Mouse (Mus musculus): ENCODE results near the gene Mau2. TPM values are rescaled to one million over a fixed set of nuclear protein-coding genes. Genes with fewer than 3 reads are reported as not detected.
A peak's percentile ranks its signal among the peaks of the same experiment; 100 is the strongest.
"Not testable (repeated sequence)": the region's sequence is repeated elsewhere in the genome, so short reads cannot be mapped to it uniquely, and the experiment has no call there.

Gene Mau2
- polyA plus RNA-seq, 1 experiment from 2014 or later = 55.1 TPM

GRCm38 (mm10) chr8:70003204-70003657 lies 39.3 kb downstream of the Mau2 start:
- Histone ChIP-seq H3K9me3 (ENCODE audit: control insufficient read depth, low read length) (no peaks in the 10 kb centered on the region), H3K27me3 (ENCODE audit: control insufficient read depth, insufficient read depth, low read depth, low read length) (no peaks in the 10 kb centered on the region), H3K4me2 (ENCODE audit: low read depth, low read length) (no peak overlapping the region), H3K4me1 (replicated peaks; ENCODE audit: control insufficient read depth, insufficient read depth, low read length) (peaks cover 3% of the 10 kb centered on the region), H3K36me3 (ENCODE audit: control insufficient read depth, insufficient read depth, low read length) (no peaks in the 10 kb centered on the region), H3K27ac (ENCODE audit: low read length) (no peak overlapping the region), H3K9ac (ENCODE audit: low read length) (no peak overlapping the region), H3K4me3 (ENCODE audit: low read length) (no peak overlapping the region)
- WGBS = 50% methylated on average over 4 of the region's 4 CpGs
- ATAC-seq (ENCODE audit: low read depth) = no peak

- ATAC-seq (ENCODE audit: low read depth); H3K36me3 ChIP-seq (ENCODE audit: control insufficient read depth, insufficient read depth, low read length); H3K4me1 ChIP-seq (replicated peaks; ENCODE audit: control insufficient read depth, insufficient read depth, low read length); H3K9ac ChIP-seq (ENCODE audit: low read length); H3K27me3 ChIP-seq (ENCODE audit: control insufficient read depth, insufficient read depth, low read depth, low read length); H3K9me3 ChIP-seq (ENCODE audit: control insufficient read depth, low read length): not testable (repeated sequence)
- WGBS = 32% methylated on average over 7 of the region's 7 CpGs
- Histone ChIP-seq H3K4me2 (ENCODE audit: low read depth, low read length) (peak overlapping the region; percentile 61; the same call in 1 of the 2 replicates), H3K27ac (ENCODE audit: low read length) (peak overlapping the region; percentile 96), H3K4me3 (ENCODE audit: low read length) (peak overlapping the region; percentile 33)
These were observed 40.7 kb downstream of the Mau2 start for GRCm38 (mm10) chr8:70001892-70002191.

- ATAC-seq (ENCODE audit: low read depth) = peak; percentile 77
- Histone ChIP-seq H3K9ac (ENCODE audit: low read length) (peak overlapping the region; percentile 62), H3K36me3 (ENCODE audit: control insufficient read depth, insufficient read depth, low read length) (no peaks in the 10 kb centered on the region), H3K4me1 (replicated peaks; ENCODE audit: control insufficient read depth, insufficient read depth, low read length) (peaks cover 3% of the 10 kb centered on the region), H3K4me2 (ENCODE audit: low read depth, low read length) (peak overlapping the region; percentile 61), H3K4me3 (ENCODE audit: low read length) (peak overlapping the region; percentile 33), H3K9me3 (ENCODE audit: control insufficient read depth, low read length) (no peaks in the 10 kb centered on the region), H3K27ac (ENCODE audit: low read length) (peak overlapping the region; percentile 96), H3K27me3 (ENCODE audit: control insufficient read depth, insufficient read depth, low read depth, low read length) (no peaks in the 10 kb centered on the region)
- 2% methylated on average over 16 of the region's 16 CpGs for WGBS
These were observed 41.2 kb downstream of the Mau2 start for GRCm38 (mm10) chr8:70001176-70001891.

GRCm38 (mm10) chr8:70000226-70000625 lies 42.3 kb downstream of the Mau2 start:
- Histone ChIP-seq H3K9ac (ENCODE audit: low read length) (no peak overlapping the region), H3K4me3 (ENCODE audit: low read length) (no peak overlapping the region), H3K4me1 (replicated peaks; ENCODE audit: control insufficient read depth, insufficient read depth, low read length) (peaks cover 3% of the 10 kb centered on the region), H3K4me2 (ENCODE audit: low read depth, low read length) (no peak overlapping the region), H3K27ac (ENCODE audit: low read length) (no peak overlapping the region), H3K9me3 (ENCODE audit: control insufficient read depth, low read length) (no peaks in the 10 kb centered on the region), H3K27me3 (ENCODE audit: control insufficient read depth, insufficient read depth, low read depth, low read length) (no peaks in the 10 kb centered on the region), H3K36me3 (ENCODE audit: control insufficient read depth, insufficient read depth, low read length) (no peaks in the 10 kb centered on the region)
- 72% methylated on average over 2 of the region's 2 CpGs for WGBS
- ATAC-seq (ENCODE audit: low read depth) = no peak

GRCm38 (mm10) chr8:69999236-69999635 lies 43.3 kb downstream of the Mau2 start:
- 89% methylated on average over 4 of the region's 4 CpGs for WGBS
- Histone ChIP-seq H3K4me2 (ENCODE audit: low read depth, low read length) (no peak overlapping the region), H3K4me1 (replicated peaks; ENCODE audit: control insufficient read depth, insufficient read depth, low read length) (peaks cover 13% of the 10 kb centered on the region), H3K36me3 (ENCODE audit: control insufficient read depth, insufficient read depth, low read length) (no peaks in the 10 kb centered on the region), H3K27ac (ENCODE audit: low read length) (no peak overlapping the region), H3K4me3 (ENCODE audit: low read length) (no peak overlapping the region), H3K9ac (ENCODE audit: low read length) (no peak overlapping the region), H3K9me3 (ENCODE audit: control insufficient read depth, low read length) (no peaks in the 10 kb centered on the region), H3K27me3 (ENCODE audit: control insufficient read depth, insufficient read depth, low read depth, low read length) (no peaks in the 10 kb centered on the region)
- ATAC-seq (ENCODE audit: low read depth) = no peak

- ATAC-seq (ENCODE audit: low read depth) = no peak
- Histone ChIP-seq H3K9me3 (ENCODE audit: control insufficient read depth, low read length) (no peaks in the 10 kb centered on the region), H3K27ac (ENCODE audit: low read length) (no peak overlapping the region), H3K9ac (ENCODE audit: low read length) (no peak overlapping the region), H3K36me3 (ENCODE audit: control insufficient read depth, insufficient read depth, low read length) (no peaks in the 10 kb centered on the region), H3K4me3 (ENCODE audit: low read length) (no peak overlapping the region), H3K4me1 (replicated peaks; ENCODE audit: control insufficient read depth, insufficient read depth, low read length) (peaks cover 14% of the 10 kb centered on the region), H3K27me3 (ENCODE audit: control insufficient read depth, insufficient read depth, low read depth, low read length) (no peaks in the 10 kb centered on the region), H3K4me2 (ENCODE audit: low read depth, low read length) (no peak overlapping the region)
- WGBS = 91% methylated on average over 3 of the region's 3 CpGs
These were observed 43.8 kb downstream of the Mau2 start for GRCm38 (mm10) chr8:69998706-69999105.

- Histone ChIP-seq H3K4me2 (ENCODE audit: low read depth, low read length) (peak overlapping the region; percentile 80), H3K4me1 (replicated peaks; ENCODE audit: control insufficient read depth, insufficient read depth, low read length) (peaks cover 14% of the 10 kb centered on the region), H3K27me3 (ENCODE audit: control insufficient read depth, insufficient read depth, low read depth, low read length) (no peaks in the 10 kb centered on the region), H3K36me3 (ENCODE audit: control insufficient read depth, insufficient read depth, low read length) (no peaks in the 10 kb centered on the region), H3K9me3 (ENCODE audit: control insufficient read depth, low read length) (no peaks in the 10 kb centered on the region), H3K9ac (ENCODE audit: low read length) (peak overlapping the region; percentile 91), H3K4me3 (ENCODE audit: low read length) (peak overlapping the region; percentile 67), H3K27ac (ENCODE audit: low read length) (peak overlapping the region; percentile 93)
- WGBS = 2% methylated on average over 35 of the region's 35 CpGs
- ATAC-seq (ENCODE audit: low read depth) = no peak
These were observed 45.8 kb downstream of the Mau2 start for GRCm38 (mm10) chr8:69996589-69997285.

- Histone ChIP-seq H3K4me3 (ENCODE audit: low read length) (peak within 1 kb of the TSS; percentile 93), H3K9ac (ENCODE audit: low read length) (peak within 1 kb of the TSS; percentile 91), H3K4me1 (replicated peaks; ENCODE audit: control insufficient read depth, insufficient read depth, low read length) (peaks cover 10% of the 10 kb centered on the region), H3K27me3 (ENCODE audit: control insufficient read depth, insufficient read depth, low read depth, low read length) (no peaks in the 10 kb centered on the region), H3K4me2 (ENCODE audit: low read depth, low read length) (peak within 1 kb of the TSS; percentile 87), H3K27ac (ENCODE audit: low read length) (peak within 1 kb of the TSS; percentile 94), H3K36me3 (ENCODE audit: control insufficient read depth, insufficient read depth, low read length) (no peaks in the 10 kb centered on the region), H3K9me3 (ENCODE audit: control insufficient read depth, low read length) (no peaks in the 10 kb centered on the region)
- ATAC-seq (ENCODE audit: low read depth) = peak; percentile 99
- under 1% methylated on average over 65 of the region's 87 CpGs for WGBS
These were observed 46.6 kb downstream of the Mau2 start, which contains the start of gene Gatad2a for GRCm38 (mm10) chr8:69995776-69996588. Gene Gatad2a (minus strand): TSS chr8:69996384.

- H3K4me2 ChIP-seq (ENCODE audit: low read depth, low read length) = peak overlapping the region; percentile 87
- peak overlapping the region; percentile 93 for H3K4me3 ChIP-seq (ENCODE audit: low read length)
- peaks cover 10% of the 10 kb centered on the region for H3K4me1 ChIP-seq (replicated peaks; ENCODE audit: control insufficient read depth, insufficient read depth, low read length)
- WGBS = under 1% methylated on average over 7 of the region's 7 CpGs
- H3K9me3 ChIP-seq (ENCODE audit: control insufficient read depth, low read length) = no peaks in the 10 kb centered on the region
- H3K36me3 ChIP-seq (ENCODE audit: control insufficient read depth, insufficient read depth, low read length) = no peaks in the 10 kb centered on the region
- peak overlapping the region; percentile 94 for H3K27ac ChIP-seq (ENCODE audit: low read length)
- H3K9ac ChIP-seq (ENCODE audit: low read length) = peak overlapping the region; percentile 86
- no peak for ATAC-seq (ENCODE audit: low read depth)
- no peaks in the 10 kb centered on the region for H3K27me3 ChIP-seq (ENCODE audit: control insufficient read depth, insufficient read depth, low read depth, low read length)
These were observed 47.1 kb downstream of the Mau2 start for GRCm38 (mm10) chr8:69995422-69995775.

All from lung, embryonic 16.5 days (tissue).